16 mouse cellular contexts compared by ENCODE assay signal in the genomic region with DNA sequence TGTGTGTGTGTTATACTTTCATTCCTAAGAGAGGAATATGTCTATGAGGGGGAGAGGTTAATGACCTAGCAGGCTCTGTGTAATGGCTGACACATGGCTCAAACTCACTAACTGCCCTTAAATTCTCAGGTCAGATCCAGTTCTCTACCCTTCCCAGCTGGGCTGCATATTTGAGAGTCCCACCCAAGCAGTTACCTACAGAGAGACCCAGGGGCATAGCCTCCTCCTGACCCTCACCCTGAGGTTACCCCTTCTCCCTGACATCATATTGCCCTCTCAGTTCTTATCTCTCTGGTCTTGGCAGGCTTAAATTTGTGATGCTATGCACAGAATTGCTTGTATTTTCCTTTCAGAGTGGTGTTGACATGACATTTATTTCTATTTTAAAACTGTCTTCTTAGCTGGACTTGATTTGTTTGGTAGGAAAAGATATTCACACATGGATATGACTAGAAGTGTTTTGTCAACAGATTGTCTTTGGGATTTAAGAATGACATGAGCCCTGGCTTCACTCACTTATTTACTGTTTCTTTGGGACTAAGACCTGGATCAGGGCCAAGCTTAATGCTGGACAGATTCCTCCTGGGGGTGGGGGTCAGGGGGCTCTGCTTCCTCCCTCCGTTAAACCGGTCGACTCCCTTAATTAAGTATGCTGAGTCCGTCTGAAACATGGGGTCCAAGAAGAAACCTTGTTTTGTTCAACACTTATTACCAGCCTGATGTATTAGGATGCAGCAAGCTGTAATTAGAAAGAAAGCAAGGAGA. TPM values are rescaled to one million over a fixed set of nuclear protein-coding genes. Genes with fewer than 3 reads are reported as not detected.
DNase-seq lines count a peak whose midpoint lies in the region; ATAC-seq lines count a peak whose summit lies in the region.
"Had no signal": no experiment of that assay in that cellular context is flagged by ENCODE, and none has a peak within 500 bp of the region (broad histone marks: within the 10 kb centered on the region; RNA-seq: fewer than 3 reads in every experiment).

No protein-coding gene starts in this region.

- H3K27me3 ChIP-seq in forebrain, embryonic 14.5 days (replicated peaks; ENCODE audit: control insufficient read depth, insufficient read depth, low read length), result no peaks in the 10 kb centered on the region
- no peaks in the 10 kb centered on the region for H3K27me3 ChIP-seq in forebrain, embryonic 15.5 days
- H3K27me3 ChIP-seq in kidney, embryonic 16.5 days (ENCODE audit: insufficient read depth, low read length), result no peaks in the 10 kb centered on the region
- H3K27me3 ChIP-seq: forebrain, embryonic 12.5 days; hindbrain, embryonic 13.5 days; liver, embryonic 12.5 days had no signal

- H3K4me3 ChIP-seq in forebrain, embryonic 14.5 days (ENCODE audit: low read depth, low read length), result no peak overlapping the region
- no peak overlapping the region for H3K4me3 ChIP-seq in forebrain, embryonic 15.5 days
- H3K4me3 ChIP-seq in kidney, embryonic 16.5 days (ENCODE audit: low read length), result no peak overlapping the region
- H3K4me3 ChIP-seq: forebrain, embryonic 12.5 days; hindbrain, embryonic 13.5 days; liver, embryonic 12.5 days had no signal

- H3K4me2 ChIP-seq in forebrain, embryonic 14.5 days (ENCODE audit: low read length), result no peak overlapping the region
- no peak overlapping the region for H3K4me2 ChIP-seq in forebrain, embryonic 15.5 days (replicated peaks)
- no peak overlapping the region for H3K4me2 ChIP-seq in kidney, embryonic 16.5 days (replicated peaks; ENCODE audit: low read depth, low read length)
- H3K4me2 ChIP-seq: forebrain, embryonic 12.5 days; hindbrain, embryonic 13.5 days; liver, embryonic 12.5 days had no signal

- 0 out of 2 replicates have a peak, but pooled peaks cover 3% of the 10 kb centered on the region for H3K4me1 ChIP-seq in forebrain, embryonic 14.5 days (ENCODE audit: control insufficient read depth, insufficient read depth, low read length)
- peaks cover 6% of the 10 kb centered on the region; the same call in 1 of the 2 replicates for H3K4me1 ChIP-seq in forebrain, embryonic 15.5 days
- peaks cover 16% of the 10 kb centered on the region for H3K4me1 ChIP-seq in kidney, embryonic 16.5 days (ENCODE audit: insufficient read depth, low read length)
- H3K4me1 ChIP-seq: hindbrain, embryonic 13.5 days; liver, embryonic 12.5 days had no signal

- no peaks in the 10 kb centered on the region for H3K9me3 ChIP-seq in forebrain, embryonic 14.5 days (replicated peaks; ENCODE audit: control insufficient read depth, low read length)
- no peaks in the 10 kb centered on the region for H3K9me3 ChIP-seq in forebrain, embryonic 15.5 days
- no peaks in the 10 kb centered on the region for H3K9me3 ChIP-seq in kidney, embryonic 16.5 days (ENCODE audit: low read length)
- H3K9me3 ChIP-seq: forebrain, embryonic 12.5 days; hindbrain, embryonic 13.5 days; liver, embryonic 12.5 days had no signal

- peak; percentile 41 for DNase-seq in forebrain, embryonic 14.5 days (ENCODE audit: low spot score)
- no peak for DNase-seq in kidney, postnatal 25 days
- peak; percentile 43 for DNase-seq in retina, postnatal 1 day
- no peak for DNase-seq in retina, embryonic 14.5 days (ENCODE audit: low spot score)
- DNase-seq in retina, postnatal 7 days (ENCODE audit: low read depth, low spot score), result peak; percentile 3
- no peak for DNase-seq in cerebellum, postnatal 25 days
- DNase-seq: adrenal gland, postnatal 25 days; cerebellum, adult 11-12 months; gastrocnemius, postnatal 14 days; thymus, postnatal 4 days had no signal

- H3K36me3 ChIP-seq in forebrain, embryonic 14.5 days (ENCODE audit: control insufficient read depth, insufficient read depth, low read length), result no peaks in the 10 kb centered on the region
- H3K36me3 ChIP-seq in forebrain, embryonic 15.5 days, result no peaks in the 10 kb centered on the region
- no peaks in the 10 kb centered on the region for H3K36me3 ChIP-seq in kidney, embryonic 16.5 days (ENCODE audit: insufficient read depth, low read length)
- H3K36me3 ChIP-seq: forebrain, embryonic 12.5 days; hindbrain, embryonic 13.5 days; liver, embryonic 12.5 days had no signal

- H3K9ac ChIP-seq in forebrain, embryonic 14.5 days (ENCODE audit: low read length), result no peak overlapping the region
- H3K9ac ChIP-seq in forebrain, embryonic 15.5 days (replicated peaks), result no peak overlapping the region
- no peak overlapping the region for H3K9ac ChIP-seq in kidney, embryonic 16.5 days (replicated peaks; ENCODE audit: low read length)
- H3K9ac ChIP-seq: forebrain, embryonic 12.5 days; hindbrain, embryonic 13.5 days; liver, embryonic 12.5 days had no signal

- WGBS in forebrain, embryonic 14.5 days, result 13% methylated on average over 4 of the region's 4 CpGs
- 9% methylated on average over 4 of the region's 4 CpGs for WGBS in forebrain, embryonic 15.5 days
- 8% methylated on average over 4 of the region's 4 CpGs for WGBS in kidney, embryonic 16.5 days

- H3K27ac ChIP-seq in forebrain, embryonic 14.5 days (ENCODE audit: low read depth, low read length), result no peak overlapping the region
- H3K27ac ChIP-seq in forebrain, embryonic 15.5 days (replicated peaks), result no peak overlapping the region
- H3K27ac ChIP-seq in kidney, embryonic 16.5 days (ENCODE audit: low read length), result peak overlapping the region; percentile 58
- H3K27ac ChIP-seq: forebrain, embryonic 12.5 days; hindbrain, embryonic 13.5 days; liver, embryonic 12.5 days had no signal

- ATAC-seq in forebrain, embryonic 14.5 days, result no peak
- ATAC-seq in forebrain, embryonic 15.5 days (replicated peaks), result no peak
- ATAC-seq in kidney, embryonic 16.5 days (ENCODE audit: low FRiP score, low TSS enrichment), result no peak; the same call in 1 of the 2 replicates
- ATAC-seq: liver, embryonic 12.5 days had no signal

RNA-seq across cellular contexts. Expression of a gene that starts 7.7 kb away (rescaled TPM):
- polyA plus RNA-seq in forebrain, embryonic 14.5 days (2014; fragmentation: Nextera tagmentation; extraction: Ambion mirVana), result not detected in 2 replicates
- not detected in 2 replicates for polyA plus RNA-seq in forebrain, embryonic 15.5 days (2015; fragmentation: Nextera tagmentation; extraction: Ambion mirVana)
- polyA plus RNA-seq in kidney, embryonic 16.5 days (2015; fragmentation: Nextera tagmentation; extraction: Ambion mirVana), result not detected in 2 replicates
- polyA plus RNA-seq: forebrain, embryonic 12.5 days; hindbrain, embryonic 13.5 days; liver, embryonic 12.5 days; stomach, embryonic 16.5 days had no signal

Comparison
In these comparisons a context has a peak if more than half of its experiments do, and no peak if none do; other contexts are left out.
1. DNase-seq: peak in forebrain, embryonic 14.5 days (single experiment), retina, postnatal 1 day (single experiment) and retina, postnatal 7 days (single experiment); none in kidney, postnatal 25 days (0 of 2), retina, embryonic 14.5 days (single experiment) and cerebellum, postnatal 25 days (0 of 2).